Mouse (Mus musculus): ENCODE data around the gene Eaf2. TPM values are rescaled to one million over a fixed set of nuclear protein-coding genes. Genes with fewer than 3 reads are reported as not detected.

Gene Eaf2
- total and polyA plus RNA-seq, 3 experiments = 0.23 to 1.1 (median 1.1) TPM

DNA sequence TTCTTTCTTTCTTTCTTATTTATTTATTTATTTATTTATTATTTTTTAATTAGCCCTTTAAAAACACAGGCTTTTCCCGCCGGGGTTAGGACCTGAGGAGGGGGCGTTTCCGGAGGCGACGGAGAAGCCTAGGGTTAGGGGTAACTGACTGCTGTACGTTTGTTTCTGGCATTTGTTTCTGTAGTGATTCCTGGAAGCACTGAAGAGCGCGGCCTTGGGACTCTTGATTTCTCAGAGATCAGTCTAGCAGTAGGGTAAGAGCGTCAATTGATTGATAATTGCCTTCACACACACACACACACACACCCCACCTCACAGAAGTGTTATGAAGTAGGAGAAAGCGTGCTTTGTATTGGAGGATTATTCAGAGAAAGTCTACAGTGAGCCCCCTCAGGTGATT lies 46.0 kb downstream of the Eaf2 start:
- H3K4me1 ChIP-seq (ENCODE audit: control insufficient read depth, insufficient read depth, low read length) = peaks cover 2% of the 10 kb centered on the region
- peak overlapping the region; percentile 54 for H3K9ac ChIP-seq (ENCODE audit: low read depth, low read length)
- WGBS = 19% methylated on average over 11 of the region's 11 CpGs
- peak overlapping the region; percentile 66 for H3K27ac ChIP-seq
- H3K79me2 ChIP-seq (replicated peaks; ENCODE audit: control insufficient read depth, insufficient read depth, low read length) = peaks cover 2% of the 10 kb centered on the region; the same call in 1 of the 2 replicates
- H3K36me3 ChIP-seq (ENCODE audit: control insufficient read depth, insufficient read depth, low read length) = no peaks in the 10 kb centered on the region
- peak overlapping the region; percentile 86 for H3K4me3 ChIP-seq
- H3K27me3 ChIP-seq (ENCODE audit: control insufficient read depth, insufficient read depth, low read length) = no peaks in the 10 kb centered on the region
- peak in 1 of 2 experiments; percentile 19 for DNase-seq
- TF ChIP-seq EP300 (IDR thresholded peaks at IDR 0.05; ENCODE audit: insufficient read depth, low read depth, low read length) (no peak), CTCF (IDR thresholded peaks at IDR 0.05) (no peak), POLR2A (IDR thresholded peaks at IDR 0.05; ENCODE audit: insufficient read depth, low read depth, low read length) (no peak)
- intact Hi-C loops (cut with DNase I) = loop anchor here (5.0 kb wide), 2 partner anchors 43 to 183 kb away; partner anchors contain the start of gene Polq

GRCm38 (mm10) chr16:36828054-36828786 lies 46.6 kb downstream of the Eaf2 start, which contains the start of gene Iqcb1:
Iqcb1 (plus strand) TSS chr16:36828385.
- Histone ChIP-seq H3K4me3 (peak within 1 kb of the TSS; percentile 86), H3K4me1 (ENCODE audit: control insufficient read depth, insufficient read depth, low read length) (peaks cover 2% of the 10 kb centered on the region), H3K27ac (peak within 1 kb of the TSS; percentile 66), H3K27me3 (ENCODE audit: control insufficient read depth, insufficient read depth, low read length) (no peaks in the 10 kb centered on the region), H3K79me2 (replicated peaks; ENCODE audit: control insufficient read depth, insufficient read depth, low read length) (peaks cover 2% of the 10 kb centered on the region; the same call in 1 of the 2 replicates), H3K36me3 (ENCODE audit: control insufficient read depth, insufficient read depth, low read length) (no peaks in the 10 kb centered on the region), H3K9ac (ENCODE audit: low read depth, low read length) (peak within 1 kb of the TSS; percentile 96)
- TF ChIP-seq EP300 (IDR thresholded peaks at IDR 0.05; ENCODE audit: insufficient read depth, low read depth, low read length) (no peak), POLR2A (IDR thresholded peaks at IDR 0.05; ENCODE audit: insufficient read depth, low read depth, low read length) (0 out of 2 replicates have a peak, but pooled peaks have one; percentile 34), CTCF (IDR thresholded peaks at IDR 0.05) (no peak)
- under 1% methylated on average over 63 of the region's 64 CpGs for WGBS
- peak; percentile 85 to 89 for DNase-seq
- intact Hi-C loops (cut with DNase I) = loop anchor here (5.0 kb wide), 2 partner anchors 44 to 184 kb away; partner anchors contain the start of gene Polq

DNA sequence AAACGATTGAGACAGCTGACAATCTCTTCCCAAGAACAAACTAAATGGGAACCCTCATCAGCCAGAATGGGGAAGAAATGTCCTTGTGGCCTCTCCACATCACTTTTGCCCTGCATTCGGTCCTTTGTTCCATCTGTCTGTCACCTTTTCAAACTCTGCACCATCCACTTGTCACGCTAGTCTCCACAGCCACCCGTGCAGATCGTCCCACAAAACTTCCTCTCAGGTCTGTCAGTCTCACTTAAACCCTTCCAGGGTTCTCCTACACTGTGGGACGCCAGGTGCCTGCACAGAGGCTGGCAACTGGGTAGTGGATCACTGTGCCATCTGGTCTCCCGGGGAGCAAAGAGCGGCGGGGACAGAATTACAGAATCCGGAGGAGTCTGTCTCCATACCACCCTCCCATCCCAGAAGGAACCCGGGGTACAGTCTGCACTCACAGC lies 47.2 kb downstream of the Eaf2 start:
- 11% methylated on average over 11 of the region's 11 CpGs for WGBS
- DNase-seq = no peak
- no peak for TF ChIP-seq CTCF (IDR thresholded peaks at IDR 0.05)
- no peak for TF ChIP-seq POLR2A (IDR thresholded peaks at IDR 0.05; ENCODE audit: insufficient read depth, low read depth, low read length)
- no peak for TF ChIP-seq EP300 (IDR thresholded peaks at IDR 0.05; ENCODE audit: insufficient read depth, low read depth, low read length)

GRCm38 (mm10) chr16:36821474-36821873 lies 53.3 kb downstream of the Eaf2 start:
- H3K36me3 ChIP-seq (ENCODE audit: control insufficient read depth, insufficient read depth, low read length) = no peaks in the 10 kb centered on the region
- no peak overlapping the region for H3K4me3 ChIP-seq
- H3K4me1 ChIP-seq (ENCODE audit: control insufficient read depth, insufficient read depth, low read length) = no peaks in the 10 kb centered on the region
- no peak for DNase-seq
- no peaks in the 10 kb centered on the region for H3K79me2 ChIP-seq (replicated peaks; ENCODE audit: control insufficient read depth, insufficient read depth, low read length)
- intact Hi-C loops (cut with DNase I) = no loop called here
- no peak for TF ChIP-seq EP300 (IDR thresholded peaks at IDR 0.05; ENCODE audit: insufficient read depth, low read depth, low read length)
- TF ChIP-seq POLR2A (IDR thresholded peaks at IDR 0.05; ENCODE audit: insufficient read depth, low read depth, low read length) = no peak
- TF ChIP-seq CTCF (IDR thresholded peaks at IDR 0.05) = no peak
- H3K27me3 ChIP-seq (ENCODE audit: control insufficient read depth, insufficient read depth, low read length) = no peaks in the 10 kb centered on the region
- H3K9ac ChIP-seq (ENCODE audit: low read depth, low read length) = no peak overlapping the region
- WGBS = 9% methylated on average over 3 of the region's 3 CpGs
- no peak overlapping the region for H3K27ac ChIP-seq

More for the DNA sequence above, 47.2 kb downstream of the Eaf2 start:
- Histone ChIP-seq H3K4me3 (peak overlapping the region; percentile 86), H3K27ac (peak overlapping the region; percentile 15; the same call in 1 of the 2 replicates), H3K79me2 (replicated peaks; ENCODE audit: control insufficient read depth, insufficient read depth, low read length) (peaks cover 2% of the 10 kb centered on the region; the same call in 1 of the 2 replicates), H3K9ac (ENCODE audit: low read depth, low read length) (peak overlapping the region; percentile 87), H3K4me1 (ENCODE audit: control insufficient read depth, insufficient read depth, low read length) (peaks cover 2% of the 10 kb centered on the region), H3K27me3 (ENCODE audit: control insufficient read depth, insufficient read depth, low read length) (no peaks in the 10 kb centered on the region), H3K36me3 (ENCODE audit: control insufficient read depth, insufficient read depth, low read length) (no peaks in the 10 kb centered on the region)
- intact Hi-C loops (cut with DNase I) = loop anchor here (5.0 kb wide), 2 partner anchors 45 to 185 kb away; partner anchors contain the start of gene Polq

DNA sequence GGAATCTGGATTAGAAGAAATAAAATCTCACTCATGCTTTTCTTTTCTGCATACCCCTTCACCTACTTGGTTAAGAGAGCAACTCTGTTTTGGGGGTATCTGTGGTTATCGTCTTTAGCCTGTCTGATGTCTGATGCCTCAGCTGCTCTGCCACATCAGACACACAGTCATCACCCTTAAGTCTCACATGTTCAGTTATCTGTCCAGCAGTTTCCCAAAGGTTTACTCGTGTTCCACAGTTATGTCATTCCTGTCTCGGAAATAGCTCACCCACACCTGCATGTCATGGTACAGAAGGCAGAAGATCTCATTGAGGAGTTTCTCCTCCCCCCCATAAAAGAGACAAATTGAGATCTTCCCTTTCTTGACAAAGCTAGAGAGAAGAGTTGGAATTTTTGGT lies 54.1 kb downstream of the Eaf2 start:
- intact Hi-C loops (cut with DNase I) = no loop called here
- no peaks in the 10 kb centered on the region for H3K36me3 ChIP-seq (ENCODE audit: control insufficient read depth, insufficient read depth, low read length)
- 67% methylated on average over 3 of the region's 3 CpGs for WGBS

GRCm38 (mm10) chr16:36820016-36820415 lies 54.8 kb downstream of the Eaf2 start:
- DNase-seq = no peak
- Histone ChIP-seq H3K79me2 (replicated peaks; ENCODE audit: control insufficient read depth, insufficient read depth, low read length) (no peaks in the 10 kb centered on the region), H3K27me3 (ENCODE audit: control insufficient read depth, insufficient read depth, low read length) (no peaks in the 10 kb centered on the region), H3K9ac (ENCODE audit: low read depth, low read length) (no peak overlapping the region), H3K4me3 (no peak overlapping the region), H3K4me1 (ENCODE audit: control insufficient read depth, insufficient read depth, low read length) (no peaks in the 10 kb centered on the region), H3K36me3 (ENCODE audit: control insufficient read depth, insufficient read depth, low read length) (no peaks in the 10 kb centered on the region), H3K27ac (no peak overlapping the region)
- TF ChIP-seq EP300 (IDR thresholded peaks at IDR 0.05; ENCODE audit: insufficient read depth, low read depth, low read length) = no peak
- no peak for TF ChIP-seq CTCF (IDR thresholded peaks at IDR 0.05)
- TF ChIP-seq POLR2A (IDR thresholded peaks at IDR 0.05; ENCODE audit: insufficient read depth, low read depth, low read length) = no peak
- 56% methylated on average over 6 of the region's 6 CpGs for WGBS
- intact Hi-C loops (cut with DNase I) = no loop called here

More for the DNA sequence above, 54.1 kb downstream of the Eaf2 start:
- no peak for DNase-seq
- Histone ChIP-seq H3K9ac (ENCODE audit: low read depth, low read length) (no peak overlapping the region), H3K4me3 (no peak overlapping the region), H3K4me1 (ENCODE audit: control insufficient read depth, insufficient read depth, low read length) (no peaks in the 10 kb centered on the region), H3K79me2 (replicated peaks; ENCODE audit: control insufficient read depth, insufficient read depth, low read length) (no peaks in the 10 kb centered on the region), H3K27ac (no peak overlapping the region), H3K27me3 (ENCODE audit: control insufficient read depth, insufficient read depth, low read length) (no peaks in the 10 kb centered on the region)
- no peak for TF ChIP-seq EP300 (IDR thresholded peaks at IDR 0.05; ENCODE audit: insufficient read depth, low read depth, low read length)

Data from heart, adult 2 months (tissue).